Mouse (Mus musculus) olfactory bulb, adult 2 months (tissue): Measurements from ENCODE around the gene Sntg2.

Source experiments
- CTCF ChIP-seq: fragments of 200-500 bp; IDR thresholded peaks from 2 replicates; pipeline ENCODE4 v1.5.1; 2012; ENCODE audit warnings: low read depth, mild to moderate bottlenecking, low read length, moderate library complexity; ENCODE audit not compliant: insufficient read depth
- POLR2A ChIP-seq: fragments of 200-500 bp; IDR thresholded peaks from 2 replicates; pipeline ENCODE4 v1.6.1; 2012; ENCODE audit warnings: mild to moderate bottlenecking, low read depth, low read length, moderate library complexity; ENCODE audit not compliant: insufficient read depth

DNA sequence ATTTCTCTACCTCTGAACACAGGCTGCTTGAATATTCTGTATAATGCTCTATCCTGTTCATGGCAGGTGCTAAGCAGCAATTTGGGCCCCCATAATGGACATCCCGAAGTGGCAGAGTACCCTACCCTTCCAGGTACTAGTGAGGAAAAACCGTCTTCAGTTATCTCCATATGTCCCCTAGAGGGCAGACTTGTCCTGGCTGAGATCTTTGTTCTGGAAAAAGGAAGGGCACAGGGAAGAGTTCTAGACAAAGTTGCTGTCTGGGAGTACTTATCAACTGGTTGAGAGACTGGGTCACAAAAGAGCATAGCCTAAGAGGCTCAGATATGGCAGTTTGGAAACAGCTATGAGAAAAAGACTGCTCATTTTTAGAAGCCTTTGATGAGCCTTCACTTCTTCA lies 173.4 kb downstream of the Sntg2 start:
- no peak for TF ChIP-seq CTCF
- TF ChIP-seq POLR2A = no peak
